Mouse (Mus musculus): Measurements from ENCODE around the gene Setdb2. TPM values are rescaled to one million over a fixed set of nuclear protein-coding genes. Genes with fewer than 3 reads are reported as not detected.

Gene Setdb2
- polyA plus RNA-seq, 1 experiment: 4.9 TPM

GRCm38 (mm10) chr14:59389532-59389931 lies 51.2 kb downstream of the Setdb2 start:
- DNase-seq: no peak
- no peak overlapping the region for H3K27ac ChIP-seq (ENCODE audit: insufficient read depth, low read depth, low read length)
- H3K4me3 ChIP-seq (ENCODE audit: insufficient read depth, low read depth, low read length): no peak overlapping the region
- H3K27me3 ChIP-seq (replicated peaks; ENCODE audit: control insufficient read depth, insufficient read depth, low read length): no peaks in the 10 kb centered on the region
- H3K36me3 ChIP-seq (ENCODE audit: control insufficient read depth, insufficient read depth, low read length): no peaks in the 10 kb centered on the region; the same call in 1 of the 2 replicates
- H3K4me1 ChIP-seq (ENCODE audit: control insufficient read depth, insufficient read depth, low read length): no peaks in the 10 kb centered on the region
- 65% methylated on average over 1 of the region's 1 CpGs for WGBS
- TF ChIP-seq POLR2A (IDR thresholded peaks at IDR 0.05; ENCODE audit: low read depth, low read length) (no peak), CTCF (conservative IDR thresholded peaks at IDR 0.05; ENCODE audit: insufficient read depth, insufficient read length, low read depth, low read length) (no peak)

- no peaks in the 10 kb centered on the region for H3K36me3 ChIP-seq (ENCODE audit: control insufficient read depth, insufficient read depth, low read length)
- H3K27ac ChIP-seq (ENCODE audit: insufficient read depth, low read depth, low read length): no peak overlapping the region
- no peaks in the 10 kb centered on the region for H3K27me3 ChIP-seq (replicated peaks; ENCODE audit: control insufficient read depth, insufficient read depth, low read length)
- DNase-seq: no peak
- no peak for TF ChIP-seq CTCF (conservative IDR thresholded peaks at IDR 0.05; ENCODE audit: insufficient read depth, insufficient read length, low read depth, low read length)
- TF ChIP-seq POLR2A (IDR thresholded peaks at IDR 0.05; ENCODE audit: low read depth, low read length): no peak
- 93% methylated on average over 25 of the region's 25 CpGs for WGBS
- no peaks in the 10 kb centered on the region for H3K4me1 ChIP-seq (ENCODE audit: control insufficient read depth, insufficient read depth, low read length)
- no peak overlapping the region for H3K4me3 ChIP-seq (ENCODE audit: insufficient read depth, low read depth, low read length)
Observed at GRCm38 (mm10) chr14:59370348-59371068, 70.2 kb downstream of the Setdb2 start.

DNA sequence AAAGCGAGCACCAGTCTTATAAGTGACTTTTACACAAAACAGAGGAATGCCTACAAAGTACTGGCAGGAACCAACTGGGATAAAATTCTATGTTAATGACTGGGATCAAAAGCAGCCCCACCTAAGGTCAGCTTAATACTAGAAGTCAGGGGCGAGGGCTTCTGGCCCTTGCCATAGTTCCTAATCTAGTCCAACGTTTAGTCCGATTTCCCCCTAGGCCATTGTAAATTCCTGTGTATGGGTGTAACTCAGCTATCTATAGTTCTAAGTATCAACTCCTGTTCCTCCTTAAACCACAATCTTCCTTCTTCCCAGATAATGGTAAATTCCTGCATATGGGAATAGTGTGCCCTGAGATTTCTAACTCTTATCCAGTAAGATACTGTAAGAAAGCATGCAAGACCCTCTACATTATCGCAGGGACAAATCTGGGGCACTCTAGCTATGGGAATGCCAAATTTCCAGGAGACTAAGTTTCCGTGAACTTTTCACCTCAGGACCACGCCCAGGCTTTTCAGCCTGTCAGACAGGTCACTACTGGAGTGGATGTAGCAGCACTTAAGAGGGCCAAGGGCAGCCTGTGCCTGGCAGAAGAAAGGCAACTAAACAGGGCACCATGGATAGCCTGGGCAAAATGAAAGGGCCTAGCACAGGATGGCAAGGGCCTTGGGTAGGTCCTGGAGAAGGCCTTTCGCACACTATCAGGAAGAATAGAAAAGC lies 74.1 kb downstream of the Setdb2 start:
- 79% methylated on average over 8 of the region's 8 CpGs for WGBS
- DNase-seq: peak; percentile 2
- TF ChIP-seq POLR2A (IDR thresholded peaks at IDR 0.05; ENCODE audit: low read depth, low read length): no peak
- no peak for TF ChIP-seq CTCF (conservative IDR thresholded peaks at IDR 0.05; ENCODE audit: insufficient read depth, insufficient read length, low read depth, low read length)
- Histone ChIP-seq H3K27me3 (replicated peaks; ENCODE audit: control insufficient read depth, insufficient read depth, low read length) (no peaks in the 10 kb centered on the region), H3K27ac (ENCODE audit: insufficient read depth, low read depth, low read length) (no peak overlapping the region), H3K36me3 (ENCODE audit: control insufficient read depth, insufficient read depth, low read length) (no peaks in the 10 kb centered on the region), H3K4me3 (ENCODE audit: insufficient read depth, low read depth, low read length) (no peak overlapping the region), H3K4me1 (ENCODE audit: control insufficient read depth, insufficient read depth, low read length) (no peaks in the 10 kb centered on the region)

DNA sequence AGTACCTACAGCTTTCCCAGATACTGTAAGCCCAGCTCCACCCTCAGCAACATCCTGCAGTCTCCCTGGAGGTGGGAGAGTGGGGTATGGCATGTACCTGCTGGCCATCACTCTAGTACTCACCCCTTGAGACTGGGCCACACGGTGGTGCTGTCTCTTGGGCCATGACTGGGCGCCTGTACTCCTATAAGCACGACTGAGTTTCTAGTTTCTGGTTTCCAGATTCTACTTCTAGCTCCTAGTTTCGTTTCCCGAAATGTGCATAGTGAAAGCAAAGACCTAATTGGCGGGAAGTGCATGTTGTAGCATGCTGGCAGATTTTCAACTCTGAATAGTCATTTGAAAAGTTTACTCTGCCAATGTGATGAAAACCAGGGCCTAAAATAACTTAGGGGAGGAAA lies 75.4 kb downstream of the Setdb2 start, which contains the start of gene Phf11d:
Gene Phf11d, minus strand, starts transcription at position 227 of the 401 bp plus-strand sequence.
- TF ChIP-seq POLR2A (IDR thresholded peaks at IDR 0.05; ENCODE audit: low read depth, low read length) (no peak), CTCF (conservative IDR thresholded peaks at IDR 0.05; ENCODE audit: insufficient read depth, insufficient read length, low read depth, low read length) (0 out of 2 replicates have a peak, but pooled peaks have one; percentile 25)
- Histone ChIP-seq H3K27me3 (replicated peaks; ENCODE audit: control insufficient read depth, insufficient read depth, low read length) (no peaks in the 10 kb centered on the region), H3K4me3 (ENCODE audit: insufficient read depth, low read depth, low read length) (peak within 1 kb of the TSS; percentile 50), H3K27ac (ENCODE audit: insufficient read depth, low read depth, low read length) (peak within 1 kb of the TSS; percentile 63), H3K36me3 (ENCODE audit: control insufficient read depth, insufficient read depth, low read length) (no peaks in the 10 kb centered on the region), H3K4me1 (ENCODE audit: control insufficient read depth, insufficient read depth, low read length) (no peaks in the 10 kb centered on the region)
- peak; percentile 85 for DNase-seq
- 56% methylated on average over 6 of the region's 6 CpGs for WGBS

Other genes with a start within 250 kb of the Setdb2 start
- 11.9 and 13.2 TPM in 2 replicates for gene Rcbtb1, start 239.7 kb downstream of the Setdb2 start, polyA plus RNA-seq (2012; rRNA removed)
- gene Gm6904, start 180.7 kb downstream of the Setdb2 start, polyA plus RNA-seq (2012; rRNA removed): 0.11 TPM in 1 of 2 replicates, not detected in the other
- 0.50 and 0.94 TPM in 2 replicates for gene Phf11a, start 143.4 kb downstream of the Setdb2 start, polyA plus RNA-seq (2012; rRNA removed)
- gene Phf11b, start 99.5 kb downstream of the Setdb2 start, polyA plus RNA-seq (2012; rRNA removed): 1.1 and 2.3 TPM in 2 replicates
- gene Phf11d, start 75.4 kb downstream of the Setdb2 start, polyA plus RNA-seq (2012; rRNA removed): 6.3 and 8.0 TPM in 2 replicates
- gene Phf11c, start 45.5 kb downstream of the Setdb2 start, polyA plus RNA-seq (2012; rRNA removed): 0.52 and 0.77 TPM in 2 replicates
- 19.9 and 24.6 TPM in 2 replicates for gene Cab39l, start 88 bp upstream of the Setdb2 start, polyA plus RNA-seq (2012; rRNA removed)
- gene Cdadc1, start 157.1 kb upstream of the Setdb2 start, polyA plus RNA-seq (2012; rRNA removed): 6.1 and 10.8 TPM in 2 replicates
- 3.2 and 3.5 TPM in 2 replicates for gene Shisa2, start 184.4 kb upstream of the Setdb2 start, polyA plus RNA-seq (2012; rRNA removed)